Mouse (Mus musculus) thymus, postnatal 10 days (tissue): ENCODE data around the gene Rora.

Experiments
- DNase-seq, 2 experiments: peaks; one replicate each; pipeline ENCODE4 v3.0.0; 2021; ENCODE audit warnings: low spot score in 2 of 2

The Rora gene

DNA sequence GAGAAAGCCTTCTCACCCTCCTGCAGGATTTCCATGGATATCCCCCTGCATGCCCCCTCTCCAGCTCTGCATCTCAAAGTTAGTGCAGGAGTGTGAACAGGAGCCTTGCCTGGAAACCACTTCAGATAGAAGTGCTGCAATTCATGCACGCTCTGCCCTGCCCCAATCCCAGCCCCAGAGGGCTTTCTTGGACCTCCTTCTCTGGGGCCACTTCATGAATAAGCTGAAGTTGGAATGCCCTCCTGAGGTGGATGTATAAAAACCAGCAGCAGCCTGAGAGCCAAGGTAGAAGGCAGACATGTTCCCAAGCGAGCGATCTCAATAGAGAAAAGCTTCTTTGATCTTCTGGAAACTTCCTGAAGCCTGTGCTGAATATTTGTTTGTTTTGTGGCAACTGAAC, 572.8 kb downstream of the Rora start:
- no peak for DNase-seq

DNA sequence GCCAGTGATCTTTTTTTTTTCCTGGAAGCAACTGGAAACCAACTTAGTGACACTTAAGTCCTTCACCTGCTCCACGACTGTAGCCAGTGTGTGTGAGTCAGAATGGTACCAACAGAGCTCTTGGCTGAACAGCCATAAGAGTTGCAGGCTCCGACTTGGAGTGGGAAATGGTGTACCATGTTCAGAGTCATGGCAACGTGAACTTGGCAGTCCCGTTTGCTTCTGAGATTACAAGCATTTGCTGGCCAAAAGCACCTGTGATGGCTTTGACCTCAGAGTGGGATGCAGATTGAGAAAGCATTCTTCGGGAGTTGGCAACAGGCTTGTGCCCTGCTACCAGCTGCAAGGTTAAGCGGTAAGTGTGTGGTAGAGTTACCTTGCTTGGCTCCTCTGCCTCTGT, 574.2 kb downstream of the Rora start:
- no peak for DNase-seq

GRCm38 (mm10) chr9:69229935-69230334, 576.3 kb downstream of the Rora start:
- DNase-seq: no peak

- DNase-seq: no peak
Observed at GRCm38 (mm10) chr9:69234526-69234925, 580.9 kb downstream of the Rora start.

- DNase-seq: no peak
Observed at GRCm38 (mm10) chr9:69237316-69237715, 583.7 kb downstream of the Rora start.

DNA sequence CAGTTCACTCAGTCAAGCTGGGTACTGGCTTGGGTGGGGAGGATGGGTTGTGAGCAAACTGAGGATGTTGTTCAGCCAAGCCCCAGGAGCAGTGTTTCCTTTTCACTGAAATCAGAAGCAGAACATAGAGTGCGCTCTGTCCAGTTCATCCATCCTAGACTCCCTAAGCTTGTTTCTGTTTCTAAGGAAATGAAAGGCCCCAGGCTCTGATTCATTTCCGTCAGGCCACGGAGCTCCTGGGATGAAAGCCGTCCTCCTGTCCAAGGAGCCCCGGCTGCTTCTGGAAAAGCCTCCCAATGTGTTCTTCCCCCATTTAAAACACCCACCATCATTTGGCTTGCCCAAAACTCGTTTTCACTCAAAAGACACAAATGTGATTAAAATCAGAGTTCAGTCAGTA, 589.0 kb downstream of the Rora start:
- no peak for DNase-seq

- no peak for DNase-seq
Observed at GRCm38 (mm10) chr9:69243626-69244025, 590.0 kb downstream of the Rora start.

GRCm38 (mm10) chr9:69246225-69246624, 592.6 kb downstream of the Rora start:
- no peak for DNase-seq

GRCm38 (mm10) chr9:69249586-69249985, 596.0 kb downstream of the Rora start:
- no peak for DNase-seq

DNA sequence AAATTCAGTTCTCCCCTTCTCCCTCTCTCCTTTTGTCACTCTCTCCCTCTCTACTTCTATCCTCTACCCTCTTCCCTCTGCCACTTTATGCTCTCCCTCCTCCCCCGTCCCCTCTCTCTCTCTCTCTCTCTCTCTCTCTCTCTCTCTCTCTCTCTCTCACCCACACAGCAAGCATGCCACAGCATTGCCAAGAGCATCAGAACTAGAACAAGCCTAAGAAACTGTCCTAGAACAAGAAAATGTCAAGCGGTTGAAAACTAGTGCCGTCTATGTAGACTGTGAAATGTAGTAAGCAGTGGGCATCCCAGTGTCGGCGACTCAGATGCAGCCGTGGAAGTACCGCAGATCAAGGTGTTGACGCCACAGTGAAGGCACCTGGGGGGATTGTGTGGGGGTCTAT, 596.7 kb downstream of the Rora start:
- no peak for DNase-seq

GRCm38 (mm10) chr9:69258506-69258905, 604.9 kb downstream of the Rora start:
- no peak for DNase-seq

DNA sequence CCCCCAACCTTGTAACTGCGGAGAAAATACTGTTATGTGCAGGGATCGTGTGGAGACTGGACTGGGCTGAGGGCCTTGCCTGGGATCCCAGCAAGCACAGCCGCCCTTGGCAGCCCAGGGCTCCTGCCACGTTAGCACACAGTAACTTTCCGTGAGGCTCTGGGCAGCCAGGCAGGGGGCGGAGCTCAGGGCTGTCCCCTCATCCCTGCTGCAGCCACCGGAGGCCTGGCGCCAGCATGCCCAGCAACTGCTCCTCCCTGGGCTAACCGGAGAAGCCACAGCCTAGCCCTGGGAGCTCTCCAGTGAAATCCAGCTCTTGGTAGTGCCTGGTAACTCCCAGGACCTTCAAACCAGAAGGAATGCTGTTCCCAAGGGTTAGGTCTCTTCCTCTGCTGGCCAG, 605.8 kb downstream of the Rora start:
- no peak for DNase-seq

DNA sequence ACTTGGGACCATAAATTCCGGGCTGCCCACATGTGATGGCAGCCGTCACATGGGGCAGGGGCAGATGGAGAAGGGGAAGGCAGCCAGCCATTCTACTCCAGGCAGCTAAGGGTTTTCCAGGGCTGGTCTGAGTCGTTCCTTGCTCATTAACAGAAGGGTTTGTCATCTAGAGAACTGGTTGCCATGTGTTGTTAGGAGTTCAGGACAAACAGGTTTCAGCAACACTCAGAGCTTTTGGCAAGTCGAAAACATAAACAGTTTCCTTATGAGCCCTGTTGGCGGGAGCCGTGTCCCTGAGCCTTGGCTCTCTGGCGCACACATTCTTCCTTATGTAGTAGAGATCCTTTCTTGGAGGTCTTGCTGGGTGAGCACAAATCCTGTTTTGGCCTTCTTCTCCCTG, 611.6 kb downstream of the Rora start:
- no peak for DNase-seq

DNA sequence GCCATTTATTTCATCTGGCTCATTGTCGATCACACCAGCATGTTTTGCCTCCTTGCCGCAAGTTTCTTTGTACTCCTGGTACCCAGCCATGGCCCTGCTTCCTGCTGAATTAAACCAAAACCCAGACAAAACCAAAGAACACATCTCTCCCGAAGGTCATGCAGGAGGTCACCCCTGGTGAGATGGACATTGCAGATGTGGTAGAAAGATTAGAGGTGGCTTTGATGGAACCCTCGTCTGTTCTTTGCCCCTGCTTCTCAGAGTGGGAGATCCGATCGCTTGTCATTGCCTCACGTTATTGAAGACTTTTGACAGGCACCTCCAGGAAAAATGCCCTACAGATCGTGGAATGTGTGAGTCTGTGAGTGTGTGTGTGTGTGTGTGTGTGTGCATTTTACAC, 616.8 kb downstream of the Rora start:
- no peak for DNase-seq

- no peak for DNase-seq
Observed at GRCm38 (mm10) chr9:69270931-69271330, 617.3 kb downstream of the Rora start.

DNA sequence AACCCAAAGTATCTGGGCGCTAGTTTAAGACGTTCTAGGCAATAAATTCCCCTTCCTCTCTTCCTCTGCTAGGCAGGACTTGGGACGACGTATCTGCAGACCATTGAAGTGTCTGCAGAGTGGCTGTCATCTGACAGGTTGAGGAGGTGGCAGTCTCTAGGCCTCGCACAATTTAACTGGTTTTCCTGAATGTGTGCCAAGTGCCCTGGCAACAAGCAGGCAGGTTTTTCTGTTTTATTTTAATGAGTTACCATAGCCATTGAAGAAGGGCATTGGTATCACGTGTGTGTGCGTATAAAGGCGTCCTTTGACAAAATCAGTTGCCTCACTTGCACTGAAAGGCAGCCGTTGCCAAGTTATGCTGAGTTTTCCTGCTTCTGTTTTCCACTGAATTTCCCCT, 619.3 kb downstream of the Rora start:
- DNase-seq: no peak

- no peak for DNase-seq
Observed at GRCm38 (mm10) chr9:69274766-69275485, 621.3 kb downstream of the Rora start.

GRCm38 (mm10) chr9:69277256-69277655, 623.7 kb downstream of the Rora start:
- DNase-seq: no peak

DNA sequence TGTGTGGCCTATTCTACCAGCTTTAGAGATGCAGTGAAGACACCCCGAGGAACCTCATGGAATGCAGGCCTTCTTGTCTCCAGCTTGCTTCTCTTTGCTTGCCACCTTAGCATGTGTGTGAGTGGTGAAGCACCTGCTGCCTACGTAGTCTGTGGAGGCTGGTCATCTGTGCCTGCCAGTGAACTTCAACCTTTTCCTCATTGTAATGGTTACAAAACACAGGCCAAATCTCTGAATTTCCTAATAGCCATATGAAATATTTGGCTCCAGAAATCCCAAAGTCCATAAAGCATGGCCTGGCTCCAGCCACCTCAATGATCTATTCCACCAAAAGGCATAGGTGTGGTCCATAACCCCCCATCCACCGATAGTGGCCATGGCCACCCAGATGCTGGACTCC, 631.4 kb downstream of the Rora start:
- DNase-seq: no peak

DNA sequence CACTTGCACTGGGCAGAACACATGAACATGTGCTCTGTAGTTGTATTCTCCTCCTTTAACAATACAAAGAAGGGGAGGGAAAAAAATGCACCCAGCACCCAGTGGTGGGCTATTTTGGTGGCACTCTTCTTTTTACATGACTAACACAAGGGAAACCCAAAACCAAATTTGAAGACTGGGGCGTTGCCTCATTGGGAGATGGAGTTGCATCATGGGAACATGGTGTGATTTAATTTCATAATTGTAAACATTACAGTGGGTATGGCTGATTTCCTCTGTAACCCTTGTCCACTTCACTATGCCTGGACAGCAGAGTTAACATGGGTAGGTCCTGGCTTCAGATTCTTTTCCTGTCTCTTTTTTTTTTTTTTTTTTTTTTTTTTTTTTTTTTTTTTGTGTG, 634.5 kb downstream of the Rora start:
- no peak for DNase-seq

GRCm38 (mm10) chr9:69288586-69288985, 635.0 kb downstream of the Rora start:
- no peak for DNase-seq

GRCm38 (mm10) chr9:69289056-69290017, 635.8 kb downstream of the Rora start:
- DNase-seq: peak; percentile 78 to 79
